Mouse (Mus musculus) gastrocnemius, postnatal 36 days (tissue): ENCODE measurements at regions not wholly inside any gene's neighbourhood (a gene's known extent, or its start where the extent isn't known, plus 50 kb on each side); places are given as distances from the start of the nearest gene placed in this dataset.

Experiments used
- DNase-seq, 2 experiments: peaks; one replicate each; pipeline ENCODE4 v3.0.0; 2022
- intact Hi-C: fragments of 180-260 bp; cut with DNase I; formaldehyde crosslinking; loops from one replicate; pipeline ENCODE4 v1.15.1; 2025

DNA sequence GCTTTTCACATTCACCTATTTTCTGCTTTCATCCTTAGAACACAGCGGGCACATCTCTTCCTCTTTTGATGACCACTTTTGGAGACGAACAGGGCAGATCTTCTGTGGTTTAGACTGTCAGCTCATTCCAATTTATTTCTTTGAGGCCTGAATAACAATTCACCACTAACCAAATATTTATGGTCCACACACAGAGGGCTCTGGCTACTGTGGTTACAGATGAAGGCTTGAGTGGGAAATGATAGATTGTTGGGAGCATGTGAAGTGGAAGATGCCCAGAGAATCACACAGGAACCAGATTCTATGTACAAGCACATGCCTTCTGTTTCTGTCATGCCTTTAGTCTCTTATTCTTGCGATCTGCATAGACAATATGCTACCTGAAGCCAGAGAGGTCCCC is 517.0 kb upstream of the Nr5a2 start:
- DNase-seq, result no peak
- intact Hi-C loops, result no loop called here

- no peak for DNase-seq
Observed at GRCm38 (mm10) chr1:137474858-137475257, 514.6 kb upstream of the Nr5a2 start.

GRCm38 (mm10) chr1:137473800-137474685 is 513.8 kb upstream of the Nr5a2 start:
- no peak for DNase-seq
- intact Hi-C loops, result no loop called here

More at GRCm38 (mm10) chr1:137474858-137475257, 514.6 kb upstream of the Nr5a2 start:
- intact Hi-C loops, result no loop called here

DNA sequence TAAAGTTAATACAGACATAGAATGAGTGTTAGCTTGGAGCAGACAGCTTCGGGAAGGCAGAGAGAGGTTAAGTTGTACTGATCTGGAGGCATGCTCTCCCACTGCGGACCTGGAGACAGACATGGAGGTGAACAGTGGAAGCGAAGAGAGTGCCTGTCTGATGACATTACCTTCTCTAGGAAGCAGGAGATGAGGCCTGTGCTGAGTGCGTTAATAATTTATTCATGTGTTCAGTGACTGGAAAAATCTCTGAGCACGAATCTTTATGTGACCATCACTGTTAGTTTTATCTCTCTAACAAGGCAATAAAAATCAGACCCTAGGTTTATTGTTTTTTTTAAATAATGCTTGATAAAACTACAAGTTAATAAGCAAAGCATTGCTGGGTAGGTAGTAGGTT is 504.7 kb upstream of the Nr5a2 start:
- DNase-seq, result no peak
- intact Hi-C loops, result no loop called here

GRCm38 (mm10) chr1:137461189-137461588 is 500.9 kb upstream of the Nr5a2 start:
- DNase-seq, result no peak
- intact Hi-C loops, result no loop called here

- intact Hi-C loops, result no loop called here
- DNase-seq, result no peak
Observed at GRCm38 (mm10) chr1:137453446-137454208, 493.4 kb upstream of the Nr5a2 start.

GRCm38 (mm10) chr1:137452749-137453148 is 492.5 kb upstream of the Nr5a2 start:
- intact Hi-C loops, result no loop called here

GRCm38 (mm10) chr1:137446497-137446896 is 486.2 kb upstream of the Nr5a2 start:
- intact Hi-C loops, result no loop called here
- DNase-seq, result no peak

More at GRCm38 (mm10) chr1:137452749-137453148, 492.5 kb upstream of the Nr5a2 start:
- no peak for DNase-seq

DNA sequence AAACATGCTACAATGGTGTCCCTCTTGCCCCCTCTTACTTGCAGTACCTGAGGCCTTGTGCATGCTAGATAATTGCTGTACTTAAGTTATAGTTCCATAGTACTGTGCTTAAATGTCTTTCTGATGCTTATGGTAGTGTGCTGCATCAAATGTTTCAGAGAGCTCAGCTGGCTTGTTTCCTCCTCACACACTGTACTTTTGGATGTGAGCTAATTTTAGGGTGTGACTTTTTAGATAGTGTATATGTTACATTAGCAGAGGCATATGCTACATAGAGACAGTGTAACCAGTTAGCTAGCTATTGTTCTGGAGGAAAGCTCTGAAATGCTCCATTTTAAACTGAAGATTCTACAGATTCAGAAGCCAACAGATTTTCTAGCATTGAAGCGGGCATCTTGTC is 467.9 kb upstream of the Nr5a2 start:
- no peak for DNase-seq
- intact Hi-C loops, result no loop called here

DNA sequence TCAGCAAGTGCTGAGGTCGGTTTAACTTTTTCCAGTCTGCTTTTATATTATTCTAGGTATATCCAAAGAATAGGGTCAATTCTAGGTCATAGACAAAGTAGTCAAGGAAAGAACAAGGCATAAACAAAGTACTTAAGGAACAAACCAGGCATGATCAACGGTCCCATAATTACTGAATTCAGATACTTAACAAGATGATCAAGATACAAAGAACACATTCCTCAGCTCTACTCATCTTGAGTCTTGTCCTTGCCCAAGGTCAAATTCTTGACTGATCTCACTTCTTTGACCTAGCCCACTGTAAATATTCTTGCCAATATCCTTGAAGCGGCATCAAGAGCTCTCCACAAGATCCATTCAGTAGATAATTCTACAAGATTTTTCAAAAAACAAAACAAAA is 458.1 kb upstream of the Nr5a2 start:
- intact Hi-C loops, result no loop called here
- DNase-seq, result no peak

DNA sequence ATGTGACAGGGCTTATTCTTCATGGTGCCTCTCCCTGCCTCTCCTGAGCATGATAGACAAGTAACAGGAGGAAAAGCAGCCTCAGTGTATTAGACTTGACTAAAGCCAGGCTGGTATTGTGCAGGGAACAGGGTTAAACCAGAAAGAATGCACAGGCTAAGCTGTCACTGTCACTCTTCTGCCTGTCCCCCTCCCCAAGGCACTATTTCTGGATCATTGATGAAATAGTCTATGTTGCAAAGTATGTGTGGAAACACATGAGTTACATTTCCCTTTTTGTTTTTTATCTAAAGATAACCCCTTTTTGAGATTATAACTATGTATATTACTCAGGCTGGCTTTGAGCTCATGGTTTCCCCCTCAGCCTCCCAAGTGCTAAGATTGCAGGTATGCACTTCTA is 436.5 kb upstream of the Nr5a2 start:
- DNase-seq, result no peak
- intact Hi-C loops, result no loop called here

GRCm38 (mm10) chr1:137387509-137387908 is 427.3 kb upstream of the Nr5a2 start:
- intact Hi-C loops, result no loop called here
- no peak for DNase-seq

DNA sequence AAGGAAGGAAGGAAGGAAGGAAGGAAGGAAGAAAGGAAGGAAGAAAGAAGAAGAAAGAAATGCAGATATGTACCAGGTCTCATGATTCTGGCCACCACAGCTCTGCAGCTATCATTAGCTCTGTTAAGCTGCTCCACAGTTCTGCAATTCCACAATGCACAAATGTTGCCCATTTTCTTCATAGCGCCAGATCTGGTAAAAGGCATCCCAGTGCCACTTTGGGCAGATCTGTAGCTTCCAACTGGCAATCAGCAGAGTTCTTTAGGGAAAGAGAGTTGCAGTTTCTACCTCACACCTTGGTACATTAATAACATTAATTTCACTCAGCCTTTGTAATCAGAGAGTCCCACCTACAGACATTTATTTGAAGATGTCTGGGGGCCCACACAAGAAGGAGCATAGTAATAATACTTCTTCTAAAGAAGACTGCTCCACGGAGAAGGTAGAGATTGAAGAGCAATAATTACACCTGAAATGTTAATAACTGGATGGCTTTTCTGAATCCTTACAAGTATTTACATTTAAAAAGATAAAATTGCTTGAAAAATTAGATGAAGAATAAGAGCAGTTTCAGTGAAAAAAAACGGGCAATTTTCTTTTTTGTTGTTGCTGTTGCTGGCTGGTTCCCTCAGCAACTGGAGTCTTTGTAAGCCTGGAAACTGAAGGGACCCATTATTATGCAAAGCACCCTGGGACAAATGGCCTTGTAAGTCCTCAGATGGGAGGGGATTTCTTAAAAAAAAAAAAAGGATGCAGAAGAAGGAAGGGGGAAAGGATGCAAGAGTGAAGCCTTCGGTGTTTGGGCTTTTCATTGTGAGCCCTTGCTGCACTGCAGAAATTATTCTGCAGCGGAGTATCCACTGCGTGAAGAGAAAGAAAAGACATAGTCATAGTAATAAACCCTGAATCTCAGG is 418.1 kb upstream of the Nr5a2 start:
- intact Hi-C loops, result no loop called here
- DNase-seq, result no peak

DNA sequence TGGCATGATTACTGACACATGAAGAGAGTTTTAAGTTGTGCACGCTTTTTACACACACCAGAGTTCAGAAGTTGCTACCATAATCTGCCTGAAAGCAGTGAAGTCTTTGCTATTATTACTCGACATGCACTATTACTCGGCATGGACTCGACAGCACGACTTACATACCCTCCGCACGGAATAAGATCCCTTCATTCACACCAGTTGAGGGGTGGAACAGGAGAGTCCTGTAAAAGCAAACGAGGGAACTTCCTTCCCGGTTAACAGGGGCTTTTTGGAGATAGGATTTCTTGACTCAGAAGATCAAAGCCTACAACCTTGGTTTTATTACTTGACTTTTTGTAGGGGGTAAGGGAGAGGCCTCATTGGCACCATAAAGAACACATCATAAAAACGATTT is 416.4 kb upstream of the Nr5a2 start:
- intact Hi-C loops, result no loop called here
- DNase-seq, result no peak

GRCm38 (mm10) chr1:137374641-137375040 is 414.4 kb upstream of the Nr5a2 start:
- intact Hi-C loops, result no loop called here

GRCm38 (mm10) chr1:137373509-137374420 is 413.5 kb upstream of the Nr5a2 start:
- intact Hi-C loops, result no loop called here
- DNase-seq, result no peak

More at GRCm38 (mm10) chr1:137374641-137375040, 414.4 kb upstream of the Nr5a2 start:
- DNase-seq, result no peak

- intact Hi-C loops, result no loop called here
- DNase-seq, result no peak
Observed at GRCm38 (mm10) chr1:137372236-137372635, 412.0 kb upstream of the Nr5a2 start.

DNA sequence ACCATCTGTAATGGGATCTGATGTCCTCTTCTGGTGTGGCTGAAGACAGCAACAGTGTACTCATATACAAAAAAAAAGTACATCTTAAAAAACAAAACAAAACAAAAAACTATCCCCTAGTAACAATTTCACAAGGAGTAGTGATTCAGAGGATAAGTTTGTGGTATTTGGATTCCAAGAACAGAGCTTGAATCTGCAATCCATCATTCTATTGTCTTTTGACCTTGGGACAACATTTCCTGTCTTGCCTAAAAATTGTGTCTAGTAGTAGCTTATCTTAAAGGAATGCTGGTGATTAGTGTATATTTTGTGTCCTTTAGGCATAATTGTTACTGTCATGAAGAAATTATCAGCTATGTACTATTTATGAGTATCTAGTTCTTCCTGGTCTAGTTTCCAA is 404.1 kb upstream of the Nr5a2 start:
- DNase-seq, result no peak
- intact Hi-C loops, result no loop called here

GRCm38 (mm10) chr1:137363969-137364368 is 403.7 kb upstream of the Nr5a2 start:
- no peak for DNase-seq
- intact Hi-C loops, result no loop called here

GRCm38 (mm10) chr1:137363561-137363960 is 403.3 kb upstream of the Nr5a2 start:
- intact Hi-C loops, result no loop called here
- no peak for DNase-seq
